Mouse (Mus musculus) embryonic facial prominence, embryonic 11.5 days (tissue): ENCODE measurements around the gene Trappc3. TPM values are rescaled to one million over a fixed set of nuclear protein-coding genes. Genes with fewer than 3 reads are reported as not detected.

Experiments used
- ATAC-seq: fragments of 200-750 bp; cut with Nextera tagmentation; replicated peaks from 2 replicates; pipeline ENCODE4 v1.8.0; 2017; ENCODE audit warnings: low read depth; ENCODE audit not compliant: insufficient number of reproducible peaks, low FRiP score, low TSS enrichment
- DNase-seq: peaks from one replicate; pipeline ENCODE4 v3.0.0-alpha.2; 2015; ENCODE audit warnings: low spot score
- H3K27ac ChIP-seq: fragments of 300-500 bp; sonication (generic); replicated peaks from 2 replicates; pipeline ENCODE4 v1.5.1; 2014; ENCODE audit warnings: mild to moderate bottlenecking, low read depth, low read length, control low read depth
- H3K27me3 ChIP-seq: fragments of 300-500 bp; sonication (generic); 2 replicates; pipeline ENCODE4 v1.6.1; 2014; ENCODE audit warnings: mild to moderate bottlenecking, low read length, moderate library complexity, mixed read lengths; ENCODE audit not compliant: control insufficient read depth, insufficient read depth
- H3K36me3 ChIP-seq: fragments of 300-500 bp; sonication (generic); replicated peaks from 2 replicates; pipeline ENCODE4 v1.6.1; 2014; ENCODE audit warnings: low read depth, mild to moderate bottlenecking, low read length, moderate library complexity, mixed read lengths; ENCODE audit not compliant: control insufficient read depth, insufficient read depth
- H3K4me1 ChIP-seq: fragments of 300-500 bp; sonication (generic); 2 replicates; pipeline ENCODE4 v1.6.1; 2014; ENCODE audit warnings: low read length, mixed read lengths; ENCODE audit not compliant: control insufficient read depth, insufficient read depth
- H3K4me2 ChIP-seq: fragments of 300-500 bp; sonication (generic); 2 replicates; pipeline ENCODE4 v1.6.1; 2014; ENCODE audit warnings: low read depth, mild to moderate bottlenecking, control low read depth, low read length, moderate library complexity
- H3K4me3 ChIP-seq: fragments of 300-500 bp; sonication (generic); 2 replicates; pipeline ENCODE4 v1.5.1; 2014; ENCODE audit warnings: low read depth, low read length, control low read depth
- H3K9ac ChIP-seq: fragments of 300-500 bp; sonication (generic); replicated peaks from 2 replicates; pipeline ENCODE4 v1.6.1; 2014; ENCODE audit warnings: mild to moderate bottlenecking, control low read depth, low read length
- H3K9me3 ChIP-seq: fragments of 300-500 bp; sonication (generic); replicated peaks from 2 replicates; pipeline ENCODE4 v1.6.1; 2016; ENCODE audit warnings: mild to moderate bottlenecking, low read length, inconsistent platforms, mixed read lengths; ENCODE audit not compliant: control insufficient read depth
- WGBS: fragments of 180-500 bp; shearing (Covaris S2); extraction: QIAGEN DNeasy Blood & Tissue Kit; methylation state at CpG from one replicate; pipeline ENCODE4 v1.1.7; 2014; 5-methylcytosine and 5-hydroxymethylcytosine counted together
- polyA plus RNA-seq: library from polyadenylated mRNA; unstranded; fragments of >200 nt; fragmentation: Nextera tagmentation; extraction: Ambion mirVana; gene quantifications from 2 replicates; pipeline ENCODE4 v1.2.1, GENCODE M21; 2014

Gene Trappc3
- polyA plus RNA-seq, 1 experiment from 2014 or later: 36.7 TPM

DNA sequence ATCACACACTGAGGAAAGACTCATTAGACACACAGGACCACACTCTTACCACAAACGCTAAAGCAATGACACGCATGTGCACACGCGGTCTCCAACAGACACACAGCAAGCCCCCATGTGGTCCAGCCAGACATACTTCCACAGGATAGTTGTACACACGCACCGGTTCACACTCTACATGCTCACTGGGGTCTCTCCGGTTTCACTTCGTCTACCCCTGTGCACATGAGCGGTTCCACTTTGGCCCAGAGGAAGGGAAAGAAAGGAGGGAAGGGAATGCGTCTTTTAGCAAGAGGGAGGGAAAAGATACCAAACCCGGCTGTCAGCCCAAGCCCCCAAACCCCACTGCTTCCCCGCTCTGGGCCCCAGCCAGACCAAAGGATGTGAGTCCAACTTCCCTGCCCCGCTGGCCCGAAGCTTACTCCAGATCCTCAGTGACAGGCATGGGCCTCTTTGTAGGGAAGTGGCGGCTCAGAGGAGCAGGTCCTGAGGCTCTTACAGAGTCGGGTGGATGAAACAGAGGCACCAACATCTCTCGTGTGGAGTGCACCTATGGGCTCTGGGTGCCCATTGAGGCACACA is 26.1 kb downstream of the Trappc3 start:
- no peak for DNase-seq
- no peak for ATAC-seq
- no peaks in the 10 kb centered on the region for H3K36me3 ChIP-seq
- H3K9ac ChIP-seq: no peak overlapping the region
- no peak overlapping the region for H3K4me3 ChIP-seq
- H3K9me3 ChIP-seq: no peaks in the 10 kb centered on the region
- 41% methylated on average over 17 of the region's 17 CpGs for WGBS
- 0 out of 2 replicates have a peak, but pooled peaks cover 2% of the 10 kb centered on the region for H3K4me1 ChIP-seq
- peaks cover 16% of the 10 kb centered on the region for H3K27me3 ChIP-seq
- no peak overlapping the region for H3K27ac ChIP-seq
- no peak overlapping the region for H3K4me2 ChIP-seq

DNA sequence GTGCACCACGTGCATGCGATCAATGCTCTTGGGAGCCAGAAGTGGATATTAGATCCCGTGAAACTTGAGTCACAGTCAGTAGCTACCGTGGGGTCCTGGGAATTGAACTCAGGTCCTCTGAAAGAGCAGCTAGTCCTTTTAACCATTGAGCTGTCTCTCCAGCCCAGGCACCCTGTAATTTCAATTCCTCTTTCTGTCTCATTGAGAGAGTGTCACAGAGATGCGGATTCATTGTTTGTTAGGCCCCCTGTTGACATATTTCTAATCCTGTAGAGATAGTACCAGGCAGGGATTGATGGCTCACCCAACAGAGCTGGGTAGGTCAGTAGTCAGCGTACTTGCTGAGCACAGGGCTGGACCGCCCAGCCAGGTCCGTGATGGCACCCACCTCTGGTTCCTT is 28.2 kb downstream of the Trappc3 start:
- no peak overlapping the region for H3K9ac ChIP-seq
- 76% methylated on average over 8 of the region's 8 CpGs for WGBS
- ATAC-seq (no peak), DNase-seq (no peak)
- no peaks in the 10 kb centered on the region for H3K9me3 ChIP-seq
- peaks cover 16% of the 10 kb centered on the region for H3K27me3 ChIP-seq
- H3K4me2 ChIP-seq: no peak overlapping the region
- 0 out of 2 replicates have a peak, but pooled peaks cover 2% of the 10 kb centered on the region for H3K4me1 ChIP-seq
- no peak overlapping the region for H3K4me3 ChIP-seq
- H3K27ac ChIP-seq: no peak overlapping the region
- no peaks in the 10 kb centered on the region for H3K36me3 ChIP-seq

DNA sequence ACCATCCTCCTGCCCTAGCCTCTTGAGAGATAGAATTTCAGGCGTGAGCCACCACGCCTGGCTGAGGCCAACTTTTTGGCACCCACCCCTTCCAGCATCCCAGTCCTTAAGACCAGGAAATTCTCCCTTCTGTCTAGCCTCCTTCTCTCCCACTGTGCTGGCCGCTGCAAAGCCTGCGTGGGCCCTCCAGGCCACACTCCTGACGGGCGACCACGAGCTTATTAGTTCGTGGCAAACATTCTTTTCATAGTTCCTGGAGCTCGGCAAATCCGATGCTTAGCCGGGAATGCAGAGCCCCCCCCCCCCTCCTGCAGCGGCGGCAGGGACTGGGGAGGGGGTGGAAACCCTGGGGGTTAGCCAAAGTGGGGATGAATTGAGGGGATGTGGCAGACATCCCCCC is 29.1 kb downstream of the Trappc3 start:
- DNase-seq: no peak
- WGBS: 20% methylated on average over 13 of the region's 13 CpGs
- Histone ChIP-seq H3K36me3 (no peaks in the 10 kb centered on the region), H3K4me2 (no peak overlapping the region), H3K27ac (no peak overlapping the region), H3K27me3 (peaks cover 13% of the 10 kb centered on the region), H3K9me3 (no peaks in the 10 kb centered on the region), H3K4me3 (no peak overlapping the region), H3K9ac (no peak overlapping the region), H3K4me1 (0 out of 2 replicates have a peak, but pooled peaks cover 2% of the 10 kb centered on the region)
- ATAC-seq: no peak

DNA sequence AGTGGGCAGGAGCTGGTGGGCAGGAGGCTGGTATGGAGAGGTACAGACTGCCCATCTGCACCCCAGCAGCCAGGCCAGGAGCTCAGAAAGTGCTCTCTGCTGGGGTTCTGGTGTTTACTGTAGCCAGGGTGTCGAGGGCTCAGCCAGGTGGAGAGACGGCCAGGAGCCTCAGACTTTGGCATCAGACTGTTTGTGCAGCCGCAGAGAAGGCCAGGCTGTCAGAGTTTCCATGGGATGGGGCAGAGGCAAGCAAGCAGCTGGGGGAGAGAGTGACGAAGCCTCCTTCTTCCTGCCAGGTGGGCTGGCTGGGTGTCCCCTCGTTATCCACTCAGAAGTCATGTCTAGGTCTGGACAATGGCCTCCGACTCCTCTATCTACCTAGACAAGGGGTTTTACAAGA is 33.0 kb downstream of the Trappc3 start:
- H3K4me1 ChIP-seq: peaks cover 11% of the 10 kb centered on the region
- H3K27me3 ChIP-seq: peaks cover 4% of the 10 kb centered on the region; the same call in 1 of the 2 replicates
- no peaks in the 10 kb centered on the region for H3K9me3 ChIP-seq
- H3K9ac ChIP-seq: no peak overlapping the region
- WGBS: 75% methylated on average over 6 of the region's 6 CpGs
- no peak overlapping the region for H3K4me2 ChIP-seq
- no peak for ATAC-seq
- no peak for DNase-seq
- H3K27ac ChIP-seq: no peak overlapping the region
- H3K4me3 ChIP-seq: no peak overlapping the region
- no peaks in the 10 kb centered on the region for H3K36me3 ChIP-seq

DNA sequence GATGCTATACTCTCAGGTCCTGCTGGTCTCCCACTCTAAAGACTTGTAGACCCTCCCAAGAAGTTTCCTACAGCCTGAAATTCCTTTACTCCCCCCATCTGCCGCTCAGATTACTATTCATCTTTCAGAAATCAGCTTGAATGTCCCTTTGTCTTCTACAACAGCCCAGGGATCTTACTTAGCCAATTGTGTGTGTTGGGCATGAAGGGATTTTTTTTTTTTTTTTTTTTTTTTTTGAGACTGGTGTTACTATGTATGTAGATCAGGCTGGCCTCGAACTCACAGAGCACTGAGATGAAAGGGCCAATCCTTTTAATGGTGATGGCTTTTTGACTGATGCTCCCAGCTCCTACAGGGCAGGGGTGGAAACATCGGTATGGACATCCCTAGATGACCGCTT is 33.8 kb downstream of the Trappc3 start:
- peaks cover 4% of the 10 kb centered on the region; the same call in 1 of the 2 replicates for H3K27me3 ChIP-seq
- no peaks in the 10 kb centered on the region for H3K36me3 ChIP-seq
- ATAC-seq (no peak), DNase-seq (no peak)
- WGBS: 44% methylated on average over 4 of the region's 4 CpGs
- peak overlapping the region; percentile 66; the same call in 1 of the 2 replicates for H3K4me2 ChIP-seq
- no peak overlapping the region for H3K9ac ChIP-seq
- H3K9me3 ChIP-seq: no peaks in the 10 kb centered on the region
- no peak overlapping the region for H3K4me3 ChIP-seq
- H3K4me1 ChIP-seq: peaks cover 16% of the 10 kb centered on the region
- H3K27ac ChIP-seq: no peak overlapping the region

DNA sequence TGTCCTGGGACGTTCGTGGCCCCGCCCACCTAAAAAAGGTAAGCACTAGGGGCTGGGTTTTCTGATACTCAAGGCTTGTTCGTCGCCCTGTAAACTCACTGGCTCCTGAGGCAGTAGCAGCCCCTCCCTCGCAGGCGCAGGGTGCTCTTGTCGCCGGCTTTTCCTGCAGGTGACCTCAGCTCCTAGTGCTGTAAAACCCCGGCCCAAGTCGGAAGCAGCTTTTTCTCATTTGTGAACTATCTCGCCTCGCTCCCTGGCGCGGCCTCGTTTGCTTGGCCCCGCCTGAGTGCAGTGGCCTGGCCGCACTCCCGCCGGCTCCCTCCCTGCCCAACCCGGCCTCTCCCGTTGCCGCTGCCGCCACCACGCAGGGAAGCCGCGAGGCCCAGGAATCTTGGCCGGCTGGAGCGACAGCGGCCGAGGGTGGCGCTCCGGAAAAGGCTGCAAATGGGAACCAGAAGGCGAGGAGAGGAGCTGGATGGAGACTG is 34.5 kb downstream of the Trappc3 start:
- no peaks in the 10 kb centered on the region for H3K9me3 ChIP-seq
- peak overlapping the region; percentile 63 for H3K9ac ChIP-seq
- under 1% methylated on average over 34 of the region's 34 CpGs for WGBS
- no peaks in the 10 kb centered on the region for H3K36me3 ChIP-seq
- ATAC-seq (no peak), DNase-seq (peak; percentile 76)
- peak overlapping the region; percentile 66 for H3K4me2 ChIP-seq
- peaks cover 20% of the 10 kb centered on the region for H3K4me1 ChIP-seq
- H3K27me3 ChIP-seq: peaks cover 10% of the 10 kb centered on the region; the same call in 1 of the 2 replicates
- H3K4me3 ChIP-seq: peak overlapping the region; percentile 22
- peak overlapping the region; percentile 41; the same call in 1 of the 2 replicates for H3K27ac ChIP-seq

DNA sequence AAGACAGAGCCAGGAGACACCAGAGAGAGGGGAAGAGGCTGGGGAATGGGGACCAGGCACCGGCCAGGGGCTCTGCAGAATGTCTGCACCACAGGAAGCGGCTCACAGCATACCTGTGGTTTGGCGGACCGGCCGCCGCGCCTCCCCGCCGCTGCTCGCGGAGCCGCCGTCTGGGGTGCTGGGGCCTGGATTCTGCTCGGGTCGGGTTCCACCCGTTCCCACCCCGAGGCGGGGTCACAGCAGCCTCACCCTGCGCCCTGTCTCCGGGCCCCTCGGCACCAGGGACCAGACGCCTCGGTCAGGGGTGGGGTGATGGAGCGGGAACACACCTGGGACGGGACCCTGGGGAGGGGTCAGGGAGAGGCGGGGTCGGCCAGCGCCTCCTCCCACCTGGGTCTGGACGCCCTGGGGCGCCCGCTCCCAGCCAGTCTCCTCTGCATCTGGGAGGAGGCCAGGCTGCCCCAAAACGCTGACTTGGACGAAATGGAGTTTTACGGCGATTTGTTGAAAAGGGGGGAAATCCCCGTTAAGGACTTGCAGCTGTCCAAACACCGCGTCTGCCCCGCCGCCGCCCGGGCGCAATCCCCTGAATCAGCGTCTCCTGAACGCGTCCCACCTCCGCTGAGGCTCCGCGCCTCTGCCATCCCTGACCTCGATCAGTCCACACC is 38.9 kb downstream of the Trappc3 start:
- ATAC-seq (peak; percentile 49), DNase-seq (peak; percentile 79)
- Histone ChIP-seq H3K27ac (peak overlapping the region; percentile 52), H3K4me3 (peak overlapping the region; percentile 35), H3K9ac (peak overlapping the region; percentile 53), H3K9me3 (0 out of 2 replicates have a peak, but pooled peaks cover under 1% of the 10 kb centered on the region), H3K36me3 (no peaks in the 10 kb centered on the region), H3K4me2 (peak overlapping the region; percentile 83), H3K27me3 (peaks cover 15% of the 10 kb centered on the region; the same call in 1 of the 2 replicates), H3K4me1 (peaks cover 25% of the 10 kb centered on the region)
- WGBS: 1% methylated on average over 48 of the region's 50 CpGs
